Mouse (Mus musculus) midbrain, embryonic 12.5 days (tissue): ENCODE data around the gene Car6. TPM values are rescaled to one million over a fixed set of nuclear protein-coding genes. Genes with fewer than 3 reads are reported as not detected.

ENCODE experiments used
- ATAC-seq: fragments of 200-750 bp; cut with Nextera tagmentation; 2 replicates; pipeline ENCODE4 v1.8.0; 2017; ENCODE audit warnings: low read depth, moderate TSS enrichment, moderate library complexity; ENCODE audit not compliant: low FRiP score
- H3K27ac ChIP-seq: fragments of 300-500 bp; sonication (generic); replicated peaks from 2 replicates; pipeline ENCODE4 v1.5.1; 2016; ENCODE audit warnings: mild to moderate bottlenecking
- H3K27me3 ChIP-seq: fragments of 300-500 bp; sonication (generic); 2 replicates; pipeline ENCODE4 v1.6.1; 2016; ENCODE audit warnings: mild to moderate bottlenecking
- H3K36me3 ChIP-seq: fragments of 300-500 bp; sonication (generic); 2 replicates; pipeline ENCODE4 v1.6.1; 2016
- H3K4me1 ChIP-seq: fragments of 300-500 bp; sonication (generic); 2 replicates; pipeline ENCODE4 v1.6.1; 2016
- H3K4me2 ChIP-seq: fragments of 300-500 bp; sonication (generic); replicated peaks from 2 replicates; pipeline ENCODE4 v1.6.1; 2016; ENCODE audit warnings: mild to moderate bottlenecking, moderate library complexity
- H3K4me3 ChIP-seq: fragments of 300-500 bp; sonication (generic); 2 replicates; pipeline ENCODE4 v1.5.1; 2016; ENCODE audit warnings: mild to moderate bottlenecking
- H3K9ac ChIP-seq: fragments of 300-500 bp; sonication (generic); replicated peaks from 2 replicates; pipeline ENCODE4 v1.6.1; 2016; ENCODE audit warnings: mild to moderate bottlenecking, moderate library complexity
- H3K9me3 ChIP-seq: fragments of 300-500 bp; sonication (generic); 2 replicates; pipeline ENCODE4 v1.6.1; 2016; ENCODE audit warnings: mild to moderate bottlenecking
- WGBS: fragments of 180-500 bp; shearing (Covaris S2); methylation state at CpG from one replicate; pipeline ENCODE4 v1.1.7; 2016; 5-methylcytosine and 5-hydroxymethylcytosine counted together
- polyA plus RNA-seq: library from polyadenylated mRNA; unstranded; fragments of >200 nt; fragmentation: Nextera tagmentation; extraction: Ambion mirVana; gene quantifications from 2 replicates; pipeline ENCODE4 v1.2.1, GENCODE M21; 2016

The Car6 gene
- not detected in 2 replicates for polyA plus RNA-seq

GRCm38 (mm10) chr4:150201232-150201631 is at the start of gene Car6:
Gene Car6 (minus strand): TSS chr4:150201332.
- Histone ChIP-seq H3K36me3 (no peaks in the 10 kb centered on the region), H3K27me3 (no peaks in the 10 kb centered on the region), H3K4me3 (no peak within 1 kb of the TSS), H3K9ac (no peak within 1 kb of the TSS), H3K4me2 (no peak within 1 kb of the TSS), H3K27ac (no peak within 1 kb of the TSS), H3K9me3 (no peaks in the 10 kb centered on the region), H3K4me1 (no peaks in the 10 kb centered on the region)
- 78% methylated on average over 5 of the region's 5 CpGs for WGBS
- ATAC-seq, result no peak

GRCm38 (mm10) chr4:150249731-150250270 is 48.7 kb upstream of the Car6 start:
- Histone ChIP-seq H3K9ac (no peak overlapping the region), H3K4me3 (no peak overlapping the region), H3K9me3 (no peaks in the 10 kb centered on the region), H3K36me3 (peaks cover 54% of the 10 kb centered on the region), H3K4me1 (peaks cover 20% of the 10 kb centered on the region), H3K27me3 (no peaks in the 10 kb centered on the region), H3K27ac (0 out of 2 replicates have a peak overlapping the region, but pooled peaks have one; percentile 84), H3K4me2 (no peak overlapping the region)
- no peak for ATAC-seq
- WGBS, result 81% methylated on average over 5 of the region's 5 CpGs

GRCm38 (mm10) chr4:150248917-150249316 is 47.8 kb upstream of the Car6 start:
- no peak overlapping the region for H3K4me3 ChIP-seq
- peaks cover 15% of the 10 kb centered on the region for H3K4me1 ChIP-seq
- no peak overlapping the region for H3K27ac ChIP-seq
- no peaks in the 10 kb centered on the region for H3K9me3 ChIP-seq
- no peak overlapping the region for H3K9ac ChIP-seq
- H3K27me3 ChIP-seq, result no peaks in the 10 kb centered on the region
- ATAC-seq, result no peak
- 82% methylated on average over 5 of the region's 5 CpGs for WGBS
- H3K36me3 ChIP-seq, result peaks cover 63% of the 10 kb centered on the region
- H3K4me2 ChIP-seq, result no peak overlapping the region

DNA sequence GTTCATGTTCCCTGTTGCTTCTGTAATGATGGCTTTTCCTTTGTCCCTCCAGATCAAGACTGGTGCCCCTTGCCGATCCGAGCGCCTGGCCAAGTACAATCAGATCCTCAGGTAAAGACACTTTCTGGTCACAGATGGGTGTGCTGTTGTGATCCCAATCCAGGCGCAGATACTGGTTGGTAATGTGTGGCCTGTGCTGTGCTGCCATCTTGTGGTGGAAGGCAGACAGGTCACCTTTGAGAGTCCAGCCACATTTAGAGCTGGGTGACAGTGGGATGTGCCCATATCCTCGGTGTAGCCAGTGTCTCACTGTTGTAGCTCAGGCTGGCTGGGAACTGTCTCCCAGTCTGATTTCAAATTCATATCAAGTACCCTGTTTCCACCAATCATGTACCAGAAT is 46.9 kb upstream of the Car6 start:
- WGBS, result 64% methylated on average over 5 of the region's 5 CpGs
- H3K27me3 ChIP-seq, result no peaks in the 10 kb centered on the region
- H3K36me3 ChIP-seq, result peaks cover 72% of the 10 kb centered on the region
- H3K4me2 ChIP-seq, result no peak overlapping the region
- peaks cover 17% of the 10 kb centered on the region for H3K4me1 ChIP-seq
- H3K9me3 ChIP-seq, result no peaks in the 10 kb centered on the region
- H3K4me3 ChIP-seq, result no peak overlapping the region
- ATAC-seq, result peak; percentile 62
- H3K27ac ChIP-seq, result no peak overlapping the region
- no peak overlapping the region for H3K9ac ChIP-seq

- Histone ChIP-seq H3K9ac (no peak overlapping the region), H3K36me3 (peaks cover 87% of the 10 kb centered on the region), H3K4me3 (no peak overlapping the region), H3K9me3 (no peaks in the 10 kb centered on the region), H3K27ac (no peak overlapping the region), H3K27me3 (no peaks in the 10 kb centered on the region), H3K4me1 (peaks cover 19% of the 10 kb centered on the region), H3K4me2 (no peak overlapping the region)
- WGBS, result 79% methylated on average over 2 of the region's 2 CpGs
- ATAC-seq, result no peak
Measured at GRCm38 (mm10) chr4:150245876-150246275, 44.7 kb upstream of the Car6 start.

GRCm38 (mm10) chr4:150242745-150243144 is 41.6 kb upstream of the Car6 start:
- H3K4me2 ChIP-seq, result no peak overlapping the region
- H3K9me3 ChIP-seq, result no peaks in the 10 kb centered on the region
- no peaks in the 10 kb centered on the region for H3K27me3 ChIP-seq
- H3K4me3 ChIP-seq, result no peak overlapping the region
- 84% methylated on average over 5 of the region's 5 CpGs for WGBS
- ATAC-seq, result no peak
- peaks cover 36% of the 10 kb centered on the region for H3K4me1 ChIP-seq
- peaks cover 72% of the 10 kb centered on the region for H3K36me3 ChIP-seq
- H3K9ac ChIP-seq, result no peak overlapping the region
- no peak overlapping the region for H3K27ac ChIP-seq

GRCm38 (mm10) chr4:150241708-150242107 is 40.6 kb upstream of the Car6 start:
- Histone ChIP-seq H3K4me1 (peaks cover 36% of the 10 kb centered on the region), H3K4me2 (no peak overlapping the region), H3K27ac (no peak overlapping the region), H3K4me3 (no peak overlapping the region), H3K27me3 (no peaks in the 10 kb centered on the region), H3K36me3 (peaks cover 62% of the 10 kb centered on the region), H3K9ac (no peak overlapping the region), H3K9me3 (no peaks in the 10 kb centered on the region)
- no peak for ATAC-seq
- 72% methylated on average over 4 of the region's 4 CpGs for WGBS

GRCm38 (mm10) chr4:150240381-150240886 is 39.3 kb upstream of the Car6 start:
- Histone ChIP-seq H3K9ac (no peak overlapping the region), H3K27ac (no peak overlapping the region), H3K9me3 (no peaks in the 10 kb centered on the region), H3K4me3 (no peak overlapping the region), H3K4me1 (peaks cover 41% of the 10 kb centered on the region), H3K4me2 (peak overlapping the region; percentile 63; the same call in 1 of the 2 replicates), H3K27me3 (no peaks in the 10 kb centered on the region), H3K36me3 (peaks cover 50% of the 10 kb centered on the region)
- ATAC-seq, result no peak
- 75% methylated on average over 1 of the region's 1 CpGs for WGBS

DNA sequence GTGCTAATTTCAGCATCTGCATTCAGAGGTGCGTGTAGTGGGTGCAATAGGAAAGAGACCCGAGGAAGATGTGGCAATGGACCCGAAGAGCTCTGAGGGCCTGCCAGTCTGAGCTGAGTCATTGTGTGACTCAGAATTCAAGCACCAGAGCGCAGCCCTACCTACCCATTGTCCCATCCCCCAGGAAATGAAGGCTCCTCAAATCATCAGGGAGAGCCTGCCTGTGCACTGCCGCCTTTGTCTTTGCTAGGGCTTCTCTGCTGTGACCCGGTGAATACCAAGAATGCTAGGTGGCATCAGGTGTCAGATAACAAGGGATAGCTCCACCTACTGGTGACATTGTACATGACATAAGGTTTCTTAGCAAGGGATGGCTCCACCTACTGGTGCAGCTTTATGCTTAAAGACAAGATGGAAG is 38.8 kb upstream of the Car6 start:
- Histone ChIP-seq H3K27me3 (no peaks in the 10 kb centered on the region), H3K4me3 (peak overlapping the region; percentile 9; the same call in 1 of the 2 replicates), H3K27ac (no peak overlapping the region), H3K36me3 (peaks cover 46% of the 10 kb centered on the region), H3K9ac (no peak overlapping the region), H3K9me3 (no peaks in the 10 kb centered on the region), H3K4me2 (peak overlapping the region; percentile 63), H3K4me1 (peaks cover 45% of the 10 kb centered on the region)
- WGBS, result 5% methylated on average over 6 of the region's 6 CpGs
- no peak for ATAC-seq

- 41% methylated on average over 6 of the region's 6 CpGs for WGBS
- H3K4me1 ChIP-seq, result peaks cover 49% of the 10 kb centered on the region
- no peak for ATAC-seq
- H3K4me3 ChIP-seq, result peak overlapping the region; percentile 82
- H3K27me3 ChIP-seq, result no peaks in the 10 kb centered on the region
- peak overlapping the region; percentile 63 for H3K4me2 ChIP-seq
- H3K36me3 ChIP-seq, result peaks cover 41% of the 10 kb centered on the region
- H3K27ac ChIP-seq, result no peak overlapping the region; the same call in 1 of the 2 replicates
- H3K9ac ChIP-seq, result no peak overlapping the region
- H3K9me3 ChIP-seq, result no peaks in the 10 kb centered on the region
Measured at GRCm38 (mm10) chr4:150239503-150239902, 38.4 kb upstream of the Car6 start.

- ATAC-seq, result no peak
- Histone ChIP-seq H3K4me2 (peak overlapping the region; percentile 63), H3K27me3 (no peaks in the 10 kb centered on the region), H3K27ac (no peak overlapping the region), H3K4me3 (peak overlapping the region; percentile 82), H3K9me3 (no peaks in the 10 kb centered on the region), H3K9ac (peak overlapping the region; percentile 86; the same call in 1 of the 2 replicates), H3K4me1 (peaks cover 53% of the 10 kb centered on the region), H3K36me3 (peaks cover 37% of the 10 kb centered on the region)
- 20% methylated on average over 5 of the region's 5 CpGs for WGBS
Measured at GRCm38 (mm10) chr4:150239087-150239480, 38.0 kb upstream of the Car6 start.

GRCm38 (mm10) chr4:150238433-150239086 is 37.4 kb upstream of the Car6 start:
- 4% methylated on average over 3 of the region's 3 CpGs for WGBS
- Histone ChIP-seq H3K27me3 (no peaks in the 10 kb centered on the region), H3K9ac (peak overlapping the region; percentile 86), H3K9me3 (no peaks in the 10 kb centered on the region), H3K36me3 (peaks cover 32% of the 10 kb centered on the region), H3K27ac (peak overlapping the region; percentile 100; the same call in 1 of the 2 replicates), H3K4me3 (peak overlapping the region; percentile 82), H3K4me1 (peaks cover 53% of the 10 kb centered on the region), H3K4me2 (peak overlapping the region; percentile 63)
- no peak for ATAC-seq
